Mouse (Mus musculus) spleen, embryonic (tissue): Measurements from ENCODE around the gene Defb36.

ENCODE experiments used
- CTCF ChIA-PET: fragments of 350-600 bp; sonication (Branson Sonifier 250); formaldehyde crosslinking; loops from one replicate; lab custom pipeline; 2022; lab: Charles Lee

Gene Defb36

DNA sequence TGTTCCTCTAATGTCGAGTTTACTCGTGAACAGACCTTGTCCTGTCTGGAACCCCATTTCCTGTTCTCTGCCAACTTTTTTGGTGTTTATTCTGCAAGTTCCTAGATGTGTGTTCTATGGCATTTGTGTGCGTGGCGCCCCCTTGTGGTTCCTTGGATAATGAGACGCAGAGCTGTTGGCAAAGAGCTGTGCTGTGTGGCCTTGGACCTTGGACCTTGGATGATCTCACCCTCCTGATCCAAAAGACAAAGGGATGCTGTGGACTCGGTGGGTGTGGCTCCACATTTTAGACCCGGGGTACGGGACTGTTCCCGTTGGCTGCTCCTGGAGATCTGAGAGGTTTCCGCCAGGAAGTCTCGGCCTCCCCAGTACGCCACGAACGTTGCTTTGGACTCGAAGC is at the start of gene Defb36:
Gene Defb36, plus strand, starts transcription at position 271 of the 400 bp plus-strand sequence.
- CTCF ChIA-PET: interaction anchor here (0.6 kb wide), 1 partner anchor 1171 kb away, joined by 13 read pairs; no protein-coding TSS in a partner anchor

DNA sequence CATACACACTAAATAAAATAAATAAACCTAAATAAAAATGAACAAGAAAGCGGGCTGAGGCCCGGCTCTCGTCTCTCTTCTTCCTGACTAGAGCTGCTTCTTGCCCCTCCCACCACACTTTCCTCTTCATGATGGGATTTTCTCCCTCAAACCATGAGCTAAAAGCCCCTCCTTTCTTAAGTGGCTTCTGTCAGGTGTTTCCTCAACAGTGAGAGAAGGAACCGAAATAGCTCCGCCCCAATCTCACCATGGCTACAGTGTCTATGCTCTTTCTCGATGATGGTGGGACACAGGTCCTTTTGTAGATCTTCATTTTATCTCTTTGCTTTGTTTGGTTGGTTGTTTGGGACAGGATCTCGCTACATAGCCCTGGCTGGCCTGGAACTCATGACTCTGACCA is 47.5 kb upstream of the Defb36 start:
- CTCF ChIA-PET: no interaction called here

DNA sequence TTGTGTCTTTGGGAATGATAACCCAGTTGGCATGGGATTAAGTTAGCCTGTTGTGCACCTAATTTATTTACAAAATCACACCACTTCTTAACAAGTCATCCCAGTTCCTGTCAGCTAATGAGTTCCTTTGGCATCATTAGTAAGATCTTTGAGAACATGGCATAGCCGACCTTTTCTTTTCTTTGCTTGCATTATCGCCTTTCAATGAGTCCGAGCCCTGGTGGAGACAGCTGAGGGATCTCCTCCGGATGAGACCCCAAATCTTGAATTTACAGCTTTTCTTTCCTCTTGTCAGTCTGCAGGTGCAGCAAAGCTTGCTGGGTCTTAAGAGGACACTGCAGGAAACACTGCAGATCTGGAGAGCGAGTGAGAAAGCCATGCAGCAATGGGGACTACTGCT is 35.1 kb upstream of the Defb36 start, which contains the start of gene Gm17416:
Gene Gm17416, plus strand, starts transcription at position 301 of the 400 bp plus-strand sequence.
- CTCF ChIA-PET: no interaction called here

DNA sequence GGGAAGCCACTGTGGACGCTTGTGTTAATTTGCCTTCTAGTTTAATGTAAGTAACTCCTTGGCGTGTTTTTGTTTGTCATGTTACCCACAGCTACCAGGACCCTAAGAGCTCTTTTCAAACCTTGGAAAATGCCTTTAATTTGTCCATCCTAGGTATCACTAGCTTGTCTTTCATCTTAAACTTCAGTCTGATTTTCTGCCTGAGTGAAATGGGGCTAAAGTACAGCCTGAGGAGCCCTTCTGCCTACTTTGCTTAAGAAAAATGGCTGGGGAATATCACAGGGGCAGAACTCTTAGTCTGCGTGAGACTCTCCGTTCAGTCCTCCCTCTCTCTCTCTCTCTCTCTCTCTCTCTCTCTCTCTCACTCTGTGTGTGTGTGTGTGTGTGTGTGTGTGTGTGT is 34.2 kb upstream of the Defb36 start:
- CTCF ChIA-PET: no interaction called here

DNA sequence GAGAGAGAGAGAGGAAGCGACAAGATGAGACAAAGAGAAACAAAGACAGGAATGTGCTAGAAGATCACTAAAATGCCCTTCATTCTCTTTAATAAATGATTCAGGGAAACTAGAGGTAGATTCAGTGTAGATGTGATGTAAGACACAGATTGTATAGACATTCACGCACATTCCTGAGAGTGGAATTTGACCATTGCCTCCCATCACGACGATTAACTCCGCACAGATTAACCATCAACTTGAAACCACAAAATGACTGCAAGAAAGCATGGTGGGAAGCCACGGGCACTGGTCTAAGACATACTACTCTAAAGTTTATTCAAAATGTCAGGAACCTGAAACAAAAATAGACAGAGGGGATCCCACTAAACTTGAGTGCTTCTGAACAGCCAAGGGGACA is 33.8 kb upstream of the Defb36 start:
- CTCF ChIA-PET: no interaction called here

DNA sequence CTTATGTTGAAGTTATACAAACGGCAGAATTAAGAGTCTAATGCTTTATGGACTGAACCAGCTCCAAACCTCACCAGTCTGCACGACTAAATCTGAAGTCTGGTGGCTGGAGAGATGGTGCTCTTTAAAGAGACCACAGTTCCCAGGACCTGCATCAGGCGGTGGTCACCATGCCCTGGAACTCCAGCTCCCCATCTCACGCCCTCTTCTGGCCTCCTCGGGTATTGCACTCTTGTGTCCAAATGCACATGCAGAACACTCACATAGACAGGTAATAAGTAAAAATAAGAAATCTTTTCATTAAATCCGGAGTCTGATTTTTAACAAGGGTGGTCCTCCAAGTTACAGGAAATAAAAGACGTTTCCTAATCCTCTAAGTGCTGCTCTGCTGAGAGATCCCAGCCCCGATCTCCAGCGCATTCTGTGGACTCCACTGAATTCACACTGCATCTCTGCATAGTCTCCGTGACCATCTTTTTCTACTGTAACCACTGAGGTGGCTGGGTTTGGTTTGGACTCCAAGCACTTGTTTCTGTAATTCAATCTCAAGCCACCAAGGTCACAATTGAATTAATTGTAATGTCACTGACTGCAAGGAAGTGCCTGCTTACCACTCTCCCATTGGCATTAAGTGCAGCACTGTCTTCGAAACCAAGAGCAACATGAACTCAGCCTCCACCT is 31.9 kb upstream of the Defb36 start, which contains the start of gene Defb21:
Gene Defb21, plus strand, starts transcription at position 631 of the 681 bp plus-strand sequence.
- CTCF ChIA-PET: no interaction called here

DNA sequence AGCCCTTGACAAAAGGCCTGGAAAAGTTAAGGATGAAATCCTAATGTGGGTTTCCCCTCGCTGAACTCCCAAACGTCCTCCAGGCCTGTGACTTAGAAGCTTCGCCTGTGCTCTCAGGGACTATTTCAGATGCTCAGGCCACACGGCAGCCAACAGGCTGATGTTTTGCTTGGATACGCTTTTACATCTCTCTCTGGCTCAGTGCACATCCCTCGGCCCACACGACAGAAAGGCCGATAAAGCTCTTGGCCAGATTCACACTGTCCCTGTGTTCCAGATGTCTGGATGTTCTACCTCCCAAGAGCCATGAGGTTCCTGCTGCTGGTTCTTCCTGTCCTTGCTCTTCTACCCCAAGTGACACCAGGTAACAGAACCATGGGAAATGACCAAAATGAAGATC is 30.6 kb upstream of the Defb36 start:
- CTCF ChIA-PET: no interaction called here

DNA sequence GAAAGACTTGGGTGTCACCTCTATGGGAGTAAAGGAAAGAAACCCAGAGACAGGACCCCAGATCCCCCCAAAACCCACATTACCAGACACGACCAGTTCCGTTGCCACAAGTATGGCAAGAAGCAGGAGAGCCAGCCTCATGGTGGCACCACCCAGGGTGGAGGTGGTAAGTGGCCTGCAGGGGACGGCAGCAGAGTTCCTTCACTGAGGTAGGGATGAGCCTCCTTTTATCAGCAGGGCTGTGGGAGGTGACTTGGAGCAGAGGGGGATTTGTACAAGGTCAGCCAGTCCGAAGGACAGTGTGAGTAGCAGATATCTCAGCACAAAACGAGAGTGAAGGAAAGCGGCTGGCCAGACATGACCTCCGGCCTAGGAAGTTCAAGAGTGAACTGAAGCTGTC is 24.0 kb upstream of the Defb36 start, which contains the start of gene Defb19:
Gene Defb19, minus strand, starts transcription at position 206 of the 400 bp plus-strand sequence.
- CTCF ChIA-PET: no interaction called here

DNA sequence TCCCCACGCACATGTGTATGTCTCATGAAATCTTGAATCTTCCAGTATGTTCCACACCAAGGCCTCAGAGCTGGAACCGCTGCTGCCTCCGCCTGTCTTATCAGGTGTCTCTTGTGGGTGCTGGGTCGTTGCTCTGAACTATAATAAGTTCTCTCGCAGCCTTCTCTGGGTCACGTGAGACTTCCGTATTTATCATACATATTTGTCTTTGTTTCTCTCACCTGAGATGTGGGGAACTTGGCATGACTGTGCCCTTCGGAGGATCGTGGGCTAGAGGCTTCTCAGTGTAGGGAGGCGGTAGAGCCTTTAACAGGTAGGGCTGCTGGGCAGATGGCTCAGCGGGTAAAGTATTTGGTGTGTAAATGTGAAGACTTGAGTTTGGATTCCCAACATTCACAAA is 23.5 kb upstream of the Defb36 start:
- CTCF ChIA-PET: no interaction called here

DNA sequence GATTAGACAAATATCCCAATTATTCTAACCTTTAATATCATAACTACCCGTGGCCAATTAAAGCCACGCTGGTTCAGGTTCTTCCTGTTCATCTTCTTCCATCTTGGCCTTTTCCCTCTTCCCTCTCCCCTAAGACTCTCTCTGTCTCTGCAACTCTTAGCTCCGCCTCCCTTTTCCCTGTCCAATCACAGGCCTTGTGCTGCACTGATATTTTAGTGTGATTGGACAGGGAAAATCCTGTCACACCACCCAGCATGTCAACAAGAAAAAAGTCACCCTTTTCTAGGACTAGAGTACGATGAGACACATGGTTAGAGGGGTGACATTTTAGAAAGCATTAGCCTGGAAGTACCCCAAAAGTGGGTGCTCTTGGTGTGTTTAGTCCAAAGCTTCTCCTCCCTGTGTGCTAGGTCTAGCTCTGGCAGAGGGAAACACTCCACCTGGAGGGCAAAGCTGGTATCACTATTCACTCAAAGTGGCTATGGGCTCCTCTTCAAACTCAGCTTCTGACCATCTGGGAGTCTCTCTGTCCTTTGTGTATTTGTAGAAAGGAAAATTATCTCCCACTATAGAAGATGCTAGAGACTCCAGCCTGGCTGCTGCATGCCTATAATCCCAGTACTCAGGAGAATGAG is 17.1 kb upstream of the Defb36 start:
- CTCF ChIA-PET: no interaction called here

DNA sequence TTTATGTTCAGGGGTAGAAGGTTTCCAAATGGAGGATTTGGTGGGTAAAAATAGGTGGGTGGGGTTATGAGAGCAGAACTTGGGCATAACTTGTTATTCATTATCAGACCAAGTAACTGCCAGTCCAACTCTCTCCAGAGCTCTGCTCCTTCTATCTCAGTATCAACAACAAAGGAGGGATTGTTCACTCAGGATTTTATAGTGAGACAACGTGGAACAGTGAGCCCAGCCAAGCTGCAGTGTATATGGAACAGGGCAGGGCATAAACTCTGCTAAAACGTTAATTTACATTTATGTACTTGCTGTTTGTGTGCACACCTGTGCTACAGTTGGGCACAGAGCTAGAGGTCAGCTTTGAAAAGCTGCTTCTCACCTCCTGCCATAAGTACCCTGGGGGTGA is 15.7 kb upstream of the Defb36 start:
- CTCF ChIA-PET: no interaction called here

DNA sequence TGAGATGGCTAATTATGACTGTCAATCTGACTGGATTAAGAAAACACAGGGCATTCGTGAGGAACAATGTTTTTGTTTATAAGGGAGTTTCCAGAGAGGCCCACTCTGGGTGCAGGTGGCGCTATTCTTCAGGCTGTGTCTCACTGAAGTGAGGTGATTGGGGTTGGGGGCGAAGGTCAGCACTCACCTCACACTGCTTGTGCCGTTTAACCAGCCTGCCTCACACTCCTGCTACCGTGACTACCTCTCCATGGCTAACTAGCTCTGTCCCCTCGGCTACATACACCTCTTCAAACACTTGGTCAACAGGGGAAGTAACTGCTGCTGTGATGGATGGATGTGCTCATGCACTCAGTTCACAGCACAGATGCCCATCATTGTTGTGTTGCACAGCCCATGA is 15.1 kb upstream of the Defb36 start:
- CTCF ChIA-PET: no interaction called here

DNA sequence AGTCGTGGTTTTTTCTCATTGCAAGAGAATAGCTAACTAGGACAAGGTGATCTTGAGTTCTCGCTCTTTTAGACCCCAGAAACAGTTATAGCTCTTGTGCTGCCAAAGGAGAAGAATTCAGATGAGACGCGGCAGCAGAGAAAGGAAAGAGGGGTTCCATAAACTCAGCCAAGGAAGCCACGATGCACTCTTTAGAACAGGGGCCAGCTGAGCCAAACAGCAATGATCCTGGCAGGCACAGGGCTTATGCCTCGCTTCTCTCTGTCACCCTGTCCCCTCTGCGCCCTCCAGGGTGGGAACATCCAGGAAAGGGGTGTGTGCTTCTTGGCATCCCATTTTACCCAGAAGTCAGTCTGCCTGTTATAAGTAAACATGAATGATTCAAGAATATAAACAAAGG is 4.8 kb upstream of the Defb36 start, which contains the start of gene Defb45:
Gene Defb45, minus strand, starts transcription at position 101 of the 400 bp plus-strand sequence.
- CTCF ChIA-PET: no interaction called here

DNA sequence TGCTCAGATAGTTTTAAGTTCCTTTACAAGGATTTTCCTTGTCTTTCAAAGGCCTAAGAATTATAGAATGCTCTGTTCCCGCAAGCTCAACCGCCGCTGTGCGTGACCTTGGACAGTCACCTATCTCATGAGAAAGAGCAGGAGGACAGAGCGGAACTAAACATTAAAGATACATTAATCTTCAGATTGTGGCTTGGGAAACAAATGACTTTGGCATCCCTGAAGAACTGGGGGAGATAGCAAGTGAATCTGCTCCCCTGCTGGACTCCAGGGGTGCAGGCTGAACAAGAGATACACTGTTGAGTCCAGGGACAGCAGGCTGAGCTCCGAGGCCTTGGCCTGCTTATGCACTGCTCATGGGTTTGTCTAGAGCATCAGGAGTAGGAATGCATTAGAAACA is 4.1 kb upstream of the Defb36 start:
- CTCF ChIA-PET: no interaction called here

DNA sequence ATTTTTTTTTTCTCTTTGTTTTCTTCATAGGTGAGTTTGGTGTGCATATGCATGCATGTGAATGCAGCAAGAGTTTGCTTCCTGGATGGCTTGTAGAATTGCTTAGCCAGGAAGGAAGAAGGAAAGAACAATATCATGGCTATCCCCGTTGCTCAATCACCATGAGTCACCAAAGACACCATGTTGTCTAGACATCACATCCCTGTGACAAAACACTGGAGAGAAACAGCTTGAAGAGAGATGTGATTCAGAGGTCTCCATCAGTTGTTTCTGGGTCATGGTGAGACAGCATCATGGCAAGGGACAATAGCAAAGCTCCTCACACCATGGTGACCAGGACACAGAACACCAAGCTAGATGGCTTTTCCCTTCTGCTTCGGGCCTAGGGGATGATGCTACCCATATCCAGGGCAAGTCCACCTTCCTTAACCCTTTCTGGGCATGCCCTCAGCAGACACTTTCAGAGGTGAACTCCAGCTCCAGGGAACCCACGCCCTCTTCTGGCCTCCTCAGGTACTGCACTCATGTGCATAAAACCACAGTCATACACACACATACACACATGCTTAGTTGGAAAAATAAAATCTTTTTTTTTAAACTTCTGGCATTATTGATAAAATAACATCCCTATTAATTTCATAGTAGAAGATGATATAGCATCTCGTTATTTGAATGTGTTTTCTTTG is 2.7 kb upstream of the Defb36 start:
- CTCF ChIA-PET: no interaction called here

DNA sequence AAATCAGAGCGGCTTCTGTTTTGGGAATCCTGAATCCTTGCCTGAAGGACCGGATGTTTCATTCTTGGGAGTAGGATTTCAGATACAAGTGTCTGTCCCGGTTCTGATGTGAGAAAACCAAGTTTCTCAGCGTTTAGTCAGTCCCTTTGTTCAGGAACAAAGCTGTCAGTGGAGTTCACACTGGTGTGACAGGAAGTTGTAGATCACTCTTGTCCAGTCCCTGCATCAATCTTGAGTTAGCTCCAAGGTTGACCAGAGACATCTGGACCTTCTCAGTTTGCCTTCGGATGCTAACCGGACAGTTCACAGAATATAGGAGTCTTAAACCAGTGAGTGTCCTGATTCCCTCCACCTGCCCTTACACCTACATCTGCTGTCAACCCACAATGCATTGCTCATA is 3.6 kb downstream of the Defb36 start:
- CTCF ChIA-PET: no interaction called here

DNA sequence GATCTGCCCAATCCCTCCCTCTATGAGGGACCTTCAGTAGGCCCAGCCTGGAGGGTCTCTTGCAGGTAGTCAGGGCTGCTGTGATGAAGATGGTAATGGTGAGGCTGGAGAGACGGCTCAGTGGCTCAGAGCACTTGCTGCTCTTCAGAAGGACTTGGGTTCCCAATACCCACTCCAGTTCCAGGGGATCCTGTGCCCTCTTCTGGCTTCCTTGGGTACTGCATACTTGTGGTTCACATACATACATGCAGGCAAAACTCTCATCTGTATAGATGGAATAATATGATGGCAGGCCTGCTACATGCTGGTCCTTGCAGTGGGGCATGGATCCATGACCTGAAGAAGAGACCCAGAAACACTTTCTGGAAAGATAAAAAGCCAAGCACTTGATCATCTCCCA is 4.6 kb downstream of the Defb36 start:
- CTCF ChIA-PET: no interaction called here

DNA sequence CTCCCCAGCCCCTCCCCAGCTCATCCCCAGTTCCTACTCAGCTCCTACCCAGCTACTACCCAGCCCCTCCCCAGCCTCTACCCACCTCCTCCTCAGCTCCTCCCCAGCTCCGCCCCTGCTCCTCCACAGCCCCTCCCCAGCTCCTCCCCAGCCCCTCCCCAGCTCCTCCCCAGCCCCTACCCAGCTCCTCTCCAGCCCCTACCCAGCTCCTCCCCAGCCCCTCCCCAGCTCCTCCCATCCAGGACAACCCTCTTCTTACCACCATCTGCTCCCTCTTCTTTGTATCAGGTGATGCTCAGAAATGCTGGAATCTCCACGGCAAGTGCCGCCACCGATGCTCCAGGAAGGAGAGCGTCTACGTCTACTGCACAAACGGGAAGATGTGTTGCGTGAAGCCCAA is 8.1 kb downstream of the Defb36 start:
- CTCF ChIA-PET: interaction anchor here (0.5 kb wide), 1 partner anchor 28 kb away, joined by 3 read pairs; no protein-coding TSS in a partner anchor

DNA sequence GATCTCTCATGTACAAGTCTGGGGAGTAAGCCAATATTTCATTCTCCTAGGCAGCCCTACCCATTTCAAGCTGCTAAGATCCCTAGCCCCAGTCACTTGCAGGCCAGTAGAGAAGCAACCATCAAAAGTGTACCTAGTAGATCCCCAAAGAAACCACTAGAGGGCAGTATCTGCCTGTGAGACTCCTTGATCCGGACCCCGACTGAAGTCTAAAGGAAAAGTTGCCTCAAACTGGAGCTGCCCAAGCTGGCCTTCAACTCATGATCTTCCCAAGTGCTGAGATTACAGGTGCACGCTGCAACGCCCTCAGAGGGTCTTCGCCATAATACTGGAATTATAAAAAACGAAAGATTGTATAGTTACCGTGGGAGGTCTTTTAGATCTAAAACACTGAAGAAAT is 11.4 kb downstream of the Defb36 start:
- CTCF ChIA-PET: no interaction called here

DNA sequence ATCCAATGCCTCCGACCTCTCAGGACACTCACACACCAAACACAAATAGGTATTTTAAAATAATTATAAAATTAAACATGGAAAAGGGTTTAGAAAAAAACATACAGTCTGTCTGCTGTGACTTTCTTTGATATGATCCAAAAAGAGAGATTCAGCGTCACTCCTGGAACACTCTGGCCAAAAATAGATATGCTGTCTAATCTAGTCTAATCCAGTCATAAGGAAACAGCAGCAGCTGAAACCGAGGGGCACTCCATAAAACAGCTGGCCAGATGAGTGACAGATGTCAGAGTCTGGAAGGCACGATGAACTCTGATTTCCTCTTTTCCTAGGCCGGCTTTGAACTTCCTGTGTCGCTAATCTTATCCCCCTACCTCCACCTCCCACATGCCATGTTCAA is 12.3 kb downstream of the Defb36 start:
- CTCF ChIA-PET: no interaction called here

DNA sequence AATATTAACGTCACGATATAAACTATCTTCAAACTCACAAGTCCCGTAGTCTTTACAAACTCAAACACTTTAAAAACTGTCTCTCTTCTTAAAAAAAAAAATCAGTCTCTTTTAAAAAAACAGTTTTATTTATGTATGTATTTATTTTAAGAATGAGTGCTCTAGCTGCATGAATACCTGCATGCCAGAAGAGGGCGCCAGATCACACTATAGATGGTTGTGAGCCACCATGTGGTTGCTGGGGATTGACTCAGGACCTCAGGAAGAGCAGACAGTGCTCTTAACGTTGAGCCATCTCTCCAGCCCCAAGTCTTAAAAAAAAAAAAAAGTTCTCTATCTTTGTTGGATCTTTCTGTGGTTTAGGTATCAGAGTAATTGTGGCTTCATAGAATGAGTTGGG is 13.2 kb downstream of the Defb36 start:
- CTCF ChIA-PET: no interaction called here

DNA sequence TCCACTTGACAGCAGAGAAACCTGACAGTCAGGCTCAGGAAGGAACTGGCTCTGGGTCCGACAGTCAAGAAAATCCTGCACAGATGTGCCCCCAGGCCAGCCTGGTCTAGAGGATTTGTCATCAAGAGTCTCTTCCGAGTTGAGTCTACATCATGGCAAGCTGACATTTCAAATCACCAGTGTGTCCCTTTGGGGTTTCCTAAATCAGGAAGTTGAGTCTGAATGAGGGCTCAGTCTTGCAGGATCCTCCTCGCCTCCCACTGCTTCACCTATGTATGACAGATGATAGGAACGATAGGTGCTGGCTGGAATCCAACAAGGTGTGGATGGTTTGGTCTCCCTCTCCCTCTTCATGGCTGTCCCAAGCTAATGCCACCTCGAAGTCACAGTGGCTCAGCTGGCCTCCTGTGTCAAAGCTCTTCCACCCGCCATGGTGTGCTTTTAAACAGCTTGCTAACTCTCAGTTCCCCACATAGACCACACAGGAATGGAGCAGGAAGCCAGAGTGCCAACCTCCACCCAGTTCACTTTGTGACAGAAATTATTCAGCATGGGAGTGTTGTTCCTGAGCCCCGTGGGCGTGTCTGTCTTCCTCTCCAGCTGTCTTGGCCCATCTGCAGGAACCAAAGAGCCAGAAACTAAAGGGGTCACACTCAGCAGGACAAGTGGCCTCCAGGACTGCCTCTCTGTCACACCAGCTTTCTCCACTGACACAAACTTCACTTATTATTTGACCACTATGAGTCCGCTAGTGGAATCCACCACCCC is 16.4 kb downstream of the Defb36 start:
- CTCF ChIA-PET: interaction anchor here (0.6 kb wide), 1 partner anchor 21 kb away, joined by 4 read pairs; no protein-coding TSS in a partner anchor
